Mouse (Mus musculus): ENCODE results near the gene Slc12a1.
"Not testable (repeated sequence)": the region's sequence is repeated elsewhere in the genome, so short reads cannot be mapped to it uniquely, and the experiment has no call there.

The Slc12a1 gene

DNA sequence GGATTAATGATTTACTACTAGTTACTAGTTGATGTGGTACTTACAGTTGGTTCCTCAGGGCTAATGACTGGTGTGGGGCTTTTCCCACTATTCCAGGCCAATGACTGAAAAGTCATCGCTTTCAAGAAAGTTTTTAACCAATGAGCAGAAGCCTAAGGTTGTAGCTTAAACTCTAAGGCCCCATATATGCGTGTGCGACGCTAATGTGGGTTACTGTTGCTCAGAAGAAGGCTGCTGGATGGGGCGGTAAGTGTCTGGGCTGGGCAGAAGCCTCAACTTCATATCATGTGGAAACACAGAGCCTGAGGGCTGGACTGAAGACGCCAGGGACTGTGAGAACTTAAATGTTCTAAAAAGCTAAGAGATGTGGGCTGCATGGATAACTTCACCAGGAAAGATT lies at the start of gene Slc12a1:
Slc12a1 (plus strand) TSS at position 118 of the 400 bp plus-strand sequence.
- DNase-seq, result no peak

DNA sequence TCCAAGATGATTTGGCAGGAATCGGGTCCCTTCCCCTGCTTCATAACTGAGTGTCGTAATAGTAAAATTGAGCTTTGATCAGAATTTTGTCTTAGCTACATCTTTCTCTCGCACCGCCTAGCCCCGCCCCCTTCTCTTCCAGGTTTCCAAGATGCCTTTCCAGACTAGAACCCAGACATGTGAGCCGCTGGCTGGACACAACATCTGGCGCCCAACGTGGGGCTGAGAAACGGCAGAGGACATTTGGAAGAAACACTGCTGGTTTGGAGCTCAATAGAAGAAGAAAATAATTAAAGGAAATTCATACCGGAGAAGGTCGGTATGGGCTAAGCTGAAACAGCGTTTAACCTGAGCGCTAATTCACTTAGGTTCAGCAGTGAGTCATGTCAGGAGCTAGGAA lies 47.8 kb upstream of the Slc12a1 start:
- peak in 1 of 2 experiments; percentile 7 for DNase-seq

DNA sequence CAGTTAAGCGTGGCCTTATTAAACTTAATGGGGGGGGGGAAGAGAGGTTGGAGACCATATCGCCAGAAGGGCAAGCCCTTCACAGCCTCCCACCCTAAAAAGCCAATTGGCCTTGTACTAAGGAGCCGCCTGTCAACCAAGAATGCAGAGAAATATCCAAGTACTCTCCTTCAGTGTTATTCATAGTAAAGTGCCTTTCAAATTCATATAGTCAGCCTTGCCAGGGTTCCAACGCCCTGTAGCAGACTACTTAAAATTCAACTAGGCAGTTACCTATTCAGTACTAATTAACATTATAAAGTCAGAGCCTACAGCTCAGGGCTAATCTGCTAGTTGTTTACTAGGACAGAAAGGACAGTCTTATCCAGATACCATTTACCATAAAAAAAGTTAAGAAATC lies 45.8 kb upstream of the Slc12a1 start:
- not testable (repeated sequence) for DNase-seq

DNA sequence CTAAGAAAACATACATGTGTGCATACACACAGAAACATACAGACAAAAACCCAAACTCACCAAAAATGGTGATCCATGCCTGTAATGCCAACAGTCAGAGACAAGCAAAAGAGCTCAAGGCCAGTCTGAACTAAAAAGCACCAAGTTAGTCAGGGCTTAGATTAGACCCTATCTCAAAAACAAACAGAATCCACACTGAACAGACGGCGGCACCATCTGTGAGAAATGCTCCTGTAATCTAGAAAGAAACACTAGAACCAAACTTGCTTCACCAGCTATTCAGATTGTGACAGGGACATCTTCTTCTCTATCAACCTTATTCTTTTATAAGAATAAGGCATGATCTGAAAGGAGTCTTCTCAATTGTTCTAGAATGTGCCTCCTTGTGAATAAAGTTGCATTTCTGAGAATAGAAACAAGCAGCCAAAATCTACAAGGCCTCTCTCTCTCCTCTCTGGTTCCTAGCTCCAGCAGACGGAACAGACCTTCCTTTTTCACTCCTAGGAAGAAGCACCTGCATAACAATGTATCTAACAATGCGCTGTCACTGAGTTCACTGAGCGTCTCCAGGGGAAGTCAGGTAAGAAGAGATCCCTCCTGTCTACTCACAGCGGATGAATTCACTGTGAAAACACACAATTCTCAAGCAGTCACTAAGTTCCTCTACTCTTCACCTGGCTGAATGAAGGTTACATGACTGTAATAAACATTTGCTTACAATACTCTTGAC lies 32.8 kb upstream of the Slc12a1 start:
- no peak for DNase-seq

DNA sequence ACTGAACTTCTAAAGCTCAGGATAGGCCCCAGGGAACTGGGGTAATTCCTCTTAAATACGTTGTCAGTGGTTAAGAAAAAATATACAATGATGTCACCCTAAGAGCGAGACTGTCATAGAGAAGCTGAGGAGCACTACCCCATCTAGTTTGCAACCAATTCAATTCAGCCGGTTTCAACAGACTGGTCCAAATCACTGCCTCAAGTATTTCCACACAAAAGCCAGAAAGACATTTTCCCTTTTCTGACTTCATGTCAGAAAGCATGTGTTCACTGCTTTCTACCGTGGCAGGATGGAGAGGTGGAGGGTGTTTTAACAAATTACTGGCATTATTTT lies 30.0 kb upstream of the Slc12a1 start:
- no peak for DNase-seq

DNA sequence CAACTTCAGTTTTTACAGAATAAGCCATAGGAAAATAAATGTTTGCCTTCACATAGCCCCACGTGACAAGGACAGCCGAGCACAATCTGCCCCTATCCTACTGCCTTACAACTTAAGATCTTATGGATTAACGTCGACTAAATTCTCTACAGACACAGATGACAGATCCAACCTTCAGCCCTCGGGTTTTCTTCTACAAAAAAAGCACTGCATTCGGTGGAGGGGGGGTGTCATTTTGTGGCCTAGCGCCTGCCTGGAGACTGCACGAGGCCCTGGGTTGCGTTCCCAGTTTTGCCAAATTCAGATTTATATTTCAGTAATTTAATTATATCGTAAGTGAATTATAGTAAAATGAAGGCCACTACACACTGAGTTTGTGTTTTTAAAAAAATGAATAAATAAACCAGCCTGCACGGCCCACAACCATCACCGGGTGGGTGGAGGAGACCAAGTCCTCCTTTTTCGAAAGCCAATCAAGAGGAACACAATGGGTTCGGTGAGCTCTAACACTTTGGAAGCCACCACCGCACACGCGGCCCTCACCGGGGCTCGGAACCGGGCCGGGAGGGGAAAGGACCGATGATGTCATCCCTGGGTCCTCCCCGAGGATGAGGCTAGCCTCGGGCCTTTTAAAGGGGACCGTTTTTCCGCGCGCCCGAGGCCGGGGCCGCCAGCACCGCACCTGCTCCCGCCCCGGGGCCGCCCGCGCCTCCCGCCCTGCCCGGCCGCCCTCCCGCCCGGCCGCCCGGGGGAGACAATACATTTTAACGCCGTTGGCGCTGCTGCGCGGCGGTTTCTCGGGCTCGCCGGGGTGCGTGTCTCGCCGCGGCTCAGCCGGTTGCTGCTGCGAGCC lies 29.5 kb upstream of the Slc12a1 start:
- DNase-seq, result peak; percentile 53 to 69

DNA sequence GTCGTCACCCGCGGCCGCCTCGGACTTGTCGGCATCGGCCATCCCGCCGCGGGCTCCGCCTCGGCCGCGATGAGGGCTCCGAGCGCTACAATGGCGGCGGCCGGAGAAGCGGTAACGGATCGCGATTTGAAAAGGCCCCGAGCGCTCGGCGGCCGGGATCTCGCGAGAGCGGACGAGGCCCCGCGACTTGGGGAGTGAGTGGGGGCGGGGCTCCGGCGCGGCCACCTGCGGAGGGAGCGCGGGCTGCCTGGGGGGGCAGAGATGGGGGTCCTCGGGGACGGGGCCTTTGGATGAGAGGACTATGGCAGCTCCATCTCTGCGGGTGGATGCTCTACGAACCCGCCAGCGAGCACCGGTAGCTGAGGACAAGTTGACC lies 28.8 kb upstream of the Slc12a1 start, which contains the start of gene Myef2:
Myef2 (minus strand) TSS at position 185 of the 376 bp plus-strand sequence.
- DNase-seq, result peak; percentile 91 to 94

DNA sequence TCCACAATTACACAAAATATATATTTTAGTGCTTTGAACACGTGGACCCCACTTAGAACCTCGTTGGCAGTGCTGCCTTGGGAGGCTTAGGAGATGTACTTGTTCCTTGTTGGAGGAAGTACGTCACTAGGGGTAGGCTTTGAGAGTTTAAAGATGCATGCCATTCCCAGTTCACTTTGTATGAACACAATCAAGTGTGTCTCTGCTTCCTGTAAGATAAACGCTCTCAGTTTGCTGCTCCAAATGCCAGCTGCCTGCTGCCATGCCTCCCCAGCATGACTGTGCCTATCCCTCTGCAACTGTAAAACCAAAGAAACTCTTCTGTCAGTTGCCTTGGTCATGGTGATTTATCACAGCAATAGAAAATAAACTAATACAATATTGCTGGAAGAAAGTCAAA lies 26.5 kb upstream of the Slc12a1 start:
- DNase-seq, result no peak

DNA sequence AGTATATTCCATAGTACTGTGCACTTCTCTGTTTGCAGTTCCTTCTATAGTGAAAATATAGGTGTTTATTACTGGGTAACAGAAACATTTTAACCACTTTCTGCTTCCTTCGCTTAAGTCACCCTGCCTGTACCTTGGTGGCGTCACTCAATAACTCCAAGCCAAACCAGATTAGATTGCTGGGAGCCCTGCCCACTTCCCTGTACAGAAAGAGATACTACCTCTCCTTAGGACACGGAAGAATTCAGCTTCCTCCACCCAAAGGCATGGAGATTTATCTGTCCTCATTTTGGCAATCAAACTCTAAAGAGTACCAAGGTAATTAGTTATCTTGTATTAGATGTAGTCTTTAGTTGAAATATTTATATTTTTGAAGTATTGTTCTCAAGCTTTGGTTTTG lies 25.5 kb upstream of the Slc12a1 start:
- DNase-seq, result no peak

DNA sequence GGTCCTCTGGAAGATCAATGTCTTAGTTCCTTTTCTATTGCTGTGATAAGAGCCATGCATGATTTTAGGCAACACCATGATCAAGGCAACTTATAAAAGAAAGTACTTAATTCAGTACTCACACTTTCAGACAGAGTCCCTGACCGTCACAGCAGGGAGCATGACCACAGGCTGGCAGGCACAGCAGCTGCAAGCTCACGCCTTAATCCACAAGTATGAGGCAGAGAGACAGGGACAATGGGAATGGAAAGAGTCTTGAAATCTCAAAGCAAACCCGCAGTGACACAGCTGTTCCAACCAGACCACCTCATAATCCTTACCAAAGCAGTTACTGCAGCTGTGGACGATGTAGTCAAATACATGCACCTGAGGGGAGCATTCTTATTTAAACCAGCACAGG lies 18.2 kb upstream of the Slc12a1 start:
- no peak for DNase-seq

DNA sequence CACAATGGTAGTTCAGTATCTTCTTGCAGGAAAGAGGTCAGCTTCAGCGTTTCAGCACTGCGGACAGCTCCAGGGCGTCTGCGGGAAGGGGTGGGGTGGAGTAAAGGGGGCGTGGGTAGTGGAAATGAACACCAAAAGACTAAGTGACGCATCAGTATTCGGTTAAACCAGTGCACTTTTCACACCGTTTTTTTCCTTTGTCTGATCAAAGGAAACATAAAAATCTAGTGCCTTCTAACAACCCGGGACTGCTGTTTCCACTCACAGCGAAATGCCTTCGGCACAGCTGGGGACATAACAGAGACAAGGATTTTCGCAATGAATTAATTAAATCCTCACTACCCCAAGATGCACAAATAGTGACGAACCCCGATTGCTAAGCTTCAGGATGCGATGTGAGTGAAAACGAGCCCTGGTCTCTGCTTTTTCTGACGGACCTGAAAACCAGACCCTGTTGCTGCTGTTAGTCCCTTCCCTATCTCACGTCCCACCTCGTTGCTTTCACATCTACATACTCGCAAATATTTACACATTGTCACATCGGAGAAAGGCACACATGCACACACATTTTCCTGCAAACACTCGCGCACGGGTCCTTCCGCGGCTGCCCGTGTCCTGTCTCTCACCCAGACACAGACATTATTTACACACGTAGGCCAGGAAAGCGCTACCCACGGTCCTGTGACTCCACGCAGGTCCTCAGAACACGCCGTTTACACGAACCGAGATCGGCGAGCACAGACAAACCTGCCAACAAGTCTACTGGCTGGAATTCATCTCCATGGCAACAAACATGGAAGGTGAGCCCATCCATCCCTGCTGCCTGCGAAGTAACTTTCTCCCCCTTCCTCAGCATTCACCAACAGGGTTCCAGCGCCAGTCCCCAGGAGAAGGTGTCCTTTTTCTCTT lies 16.1 kb upstream of the Slc12a1 start, which contains the start of gene Ctxn2:
Ctxn2 (plus strand) TSS at position 790 of the 909 bp plus-strand sequence.
- DNase-seq, result peak; percentile 94 to 96

DNA sequence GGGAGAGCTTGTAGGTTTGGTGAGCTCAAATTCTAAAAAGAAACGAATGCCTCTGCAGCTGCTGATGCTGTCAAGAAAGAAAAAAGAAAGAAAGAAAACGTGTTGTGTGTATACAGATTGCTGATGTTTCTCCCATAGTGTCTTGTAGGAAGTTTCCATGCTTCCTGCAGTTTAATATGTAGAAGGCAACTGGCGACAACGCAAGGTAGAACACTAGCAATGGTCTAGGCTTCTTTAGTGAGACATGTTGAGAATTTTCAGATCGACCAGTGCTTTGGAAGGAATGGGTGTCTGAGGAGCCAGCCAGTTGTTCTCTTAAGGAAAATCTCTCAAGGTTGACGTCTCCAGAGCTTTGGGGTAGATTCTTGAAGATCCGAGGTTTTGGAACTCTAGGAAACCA lies 15.5 kb upstream of the Slc12a1 start:
- no peak for DNase-seq

DNA sequence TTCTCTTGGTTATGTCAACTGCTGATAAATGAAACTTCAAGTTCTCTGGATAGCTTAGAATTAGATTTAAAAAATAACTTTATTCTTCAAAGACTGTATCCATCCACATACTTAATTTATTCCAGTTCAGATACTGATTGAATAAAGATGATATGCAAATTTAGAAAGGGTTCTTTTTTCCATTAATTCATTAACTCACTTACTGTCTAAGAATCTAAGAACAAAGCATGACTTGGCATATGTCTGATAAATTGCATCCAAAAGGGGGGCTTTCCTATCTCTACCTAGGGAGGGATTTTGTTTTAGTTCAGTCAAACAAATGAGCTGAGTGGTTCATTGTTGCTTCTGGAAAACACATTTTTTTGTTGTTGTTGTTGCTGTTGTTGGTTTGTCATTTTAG lies 10.0 kb upstream of the Slc12a1 start:
- no peak for DNase-seq

DNA sequence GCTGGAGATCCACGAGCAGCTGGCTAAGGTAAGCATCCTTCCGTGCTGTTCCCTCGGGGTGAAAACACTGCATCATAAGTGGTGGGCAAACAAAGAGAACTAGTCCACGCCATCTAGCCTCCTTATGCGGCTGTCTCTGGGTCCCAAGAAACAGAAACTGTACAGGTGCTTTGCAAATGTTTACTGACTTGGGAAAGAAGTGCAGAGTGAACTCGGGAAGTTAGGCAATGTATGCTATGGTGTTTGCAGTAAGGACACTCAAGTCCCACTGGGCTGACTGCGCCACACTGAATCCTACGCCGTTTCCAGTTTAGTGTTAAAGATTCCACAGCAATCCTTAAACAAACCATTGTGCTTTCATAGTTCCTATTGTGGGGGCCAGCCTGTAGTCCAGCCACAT lies 2.0 kb downstream of the Slc12a1 start:
- no peak for DNase-seq

DNA sequence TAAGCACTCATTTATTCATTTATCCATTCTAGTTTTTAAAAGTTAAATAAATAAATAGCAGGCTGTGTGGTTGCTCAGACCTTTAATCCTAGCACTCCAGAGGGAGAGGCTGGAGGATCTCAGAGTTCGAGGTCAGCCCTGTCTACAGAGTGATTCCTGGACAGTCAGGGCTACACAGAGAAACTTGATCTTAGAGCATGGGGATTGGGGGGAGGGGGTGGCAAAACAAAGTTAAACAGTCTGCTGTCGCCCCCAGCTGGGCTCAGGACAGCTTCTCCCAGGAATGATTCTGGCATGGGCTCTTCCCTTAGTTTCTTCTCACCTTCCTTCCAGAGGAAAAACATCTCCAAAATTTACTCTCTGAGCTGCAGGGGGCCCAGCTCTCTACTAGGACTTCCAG lies 3.2 kb downstream of the Slc12a1 start:
- peak; percentile 11 to 31 for DNase-seq

DNA sequence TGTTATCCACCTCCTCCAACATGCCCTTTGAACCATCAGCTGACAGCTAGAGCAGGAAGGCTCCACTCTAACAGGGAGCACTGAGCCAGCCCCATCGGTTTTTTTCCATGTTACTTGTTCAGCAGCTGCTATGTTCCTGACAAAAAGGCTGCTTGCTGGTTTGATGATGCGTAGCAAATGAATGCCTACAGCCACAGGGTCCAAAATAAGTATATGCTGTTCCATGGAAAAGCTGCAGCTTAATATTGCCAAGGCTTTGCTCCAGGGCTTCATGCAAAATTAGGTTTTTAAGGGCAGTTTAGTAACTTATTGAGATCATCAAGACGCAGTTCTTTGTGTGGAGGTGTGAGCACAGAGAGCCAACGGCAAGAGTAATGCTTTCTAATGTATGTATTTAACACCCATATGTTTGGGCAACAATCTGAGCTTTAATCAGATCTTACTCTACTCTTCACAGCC lies 9.7 kb downstream of the Slc12a1 start:
- peak in 1 of 2 experiments; percentile 16 for DNase-seq

DNA sequence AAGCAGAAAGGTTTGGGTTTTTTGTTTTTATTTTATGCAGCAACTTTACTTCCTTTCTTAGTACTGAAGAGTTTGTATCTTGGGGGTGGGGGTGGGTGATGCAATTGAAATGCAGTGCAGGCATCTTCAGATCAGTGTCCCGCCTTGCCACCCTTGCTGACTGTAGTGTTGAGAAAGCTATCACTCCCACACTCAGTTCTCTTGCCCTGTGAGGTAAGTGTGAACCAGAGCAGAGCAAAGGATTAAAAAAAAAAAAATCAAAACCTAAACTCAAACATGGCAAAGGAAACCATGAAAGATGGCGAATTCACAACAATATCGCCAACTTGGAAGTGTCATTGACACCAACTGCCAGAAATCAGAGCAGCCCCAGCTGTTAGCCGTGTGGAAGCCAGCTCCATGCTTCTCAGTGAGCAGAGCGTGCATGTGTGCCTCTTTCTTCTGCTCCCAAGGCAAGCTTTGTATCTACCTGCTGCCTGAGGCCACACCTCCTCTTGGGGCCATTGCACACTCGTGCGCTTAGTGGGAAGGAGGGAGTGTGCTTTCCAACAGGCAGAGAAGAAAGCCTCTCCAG lies 26.0 kb downstream of the Slc12a1 start:
- no peak for DNase-seq

DNA sequence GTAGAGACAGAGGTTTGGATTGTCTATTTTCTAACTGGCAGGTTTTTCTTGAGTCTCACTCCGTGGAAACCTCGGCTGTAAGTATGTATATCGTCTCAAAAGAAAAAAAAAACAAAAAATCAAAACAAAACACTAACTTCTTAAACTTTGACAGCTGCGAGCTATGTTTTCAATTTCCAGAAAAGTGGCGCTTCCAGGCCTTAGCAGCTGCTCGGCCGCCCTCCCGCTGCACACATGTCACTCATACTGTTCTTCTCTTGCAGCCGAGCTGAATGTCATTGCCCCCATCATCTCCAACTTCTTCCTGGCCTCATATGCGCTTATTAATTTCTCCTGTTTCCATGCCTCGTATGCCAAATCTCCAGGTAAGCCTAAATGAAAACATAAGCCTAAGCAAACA lies 35.6 kb downstream of the Slc12a1 start:
- DNase-seq, result no peak

DNA sequence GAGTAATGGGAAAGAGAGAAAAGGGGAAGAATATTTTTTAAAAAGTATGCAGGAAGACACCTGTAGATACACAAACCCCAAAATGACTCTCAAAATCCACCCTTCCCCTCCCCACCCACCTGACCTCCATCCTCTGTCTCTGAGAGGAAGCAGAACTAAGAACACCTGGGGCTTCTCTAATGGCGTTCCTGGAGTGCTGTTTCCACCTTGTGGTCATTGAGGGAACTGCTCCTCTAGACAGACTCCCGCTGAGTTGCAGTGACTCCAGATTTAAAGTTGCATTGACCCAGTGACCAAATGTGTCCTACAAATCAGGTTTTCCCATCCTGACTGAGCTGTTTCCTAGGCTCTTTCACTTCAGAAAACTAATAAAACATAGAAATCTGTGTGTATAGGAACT lies 36.9 kb downstream of the Slc12a1 start:
- peak; percentile 67 to 72 for DNase-seq

DNA sequence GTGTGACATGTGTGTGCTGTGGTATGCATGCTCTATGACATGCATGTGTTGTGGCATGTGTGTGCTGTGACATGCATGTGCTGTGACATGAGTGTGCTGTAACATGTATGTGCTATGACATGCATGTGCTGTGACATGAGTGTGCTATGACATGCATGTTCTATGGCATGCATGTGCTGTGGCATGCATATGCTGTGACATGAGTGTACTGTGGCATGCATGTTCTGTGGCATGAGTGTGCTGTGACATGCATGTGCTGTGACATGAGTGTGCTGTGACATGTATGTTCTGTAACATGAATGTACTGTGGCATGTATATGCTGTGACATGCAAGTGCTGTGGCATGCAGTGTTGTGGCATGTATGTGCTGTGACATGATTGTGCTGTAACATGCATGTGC lies 40.6 kb downstream of the Slc12a1 start:
- no peak for DNase-seq

DNA sequence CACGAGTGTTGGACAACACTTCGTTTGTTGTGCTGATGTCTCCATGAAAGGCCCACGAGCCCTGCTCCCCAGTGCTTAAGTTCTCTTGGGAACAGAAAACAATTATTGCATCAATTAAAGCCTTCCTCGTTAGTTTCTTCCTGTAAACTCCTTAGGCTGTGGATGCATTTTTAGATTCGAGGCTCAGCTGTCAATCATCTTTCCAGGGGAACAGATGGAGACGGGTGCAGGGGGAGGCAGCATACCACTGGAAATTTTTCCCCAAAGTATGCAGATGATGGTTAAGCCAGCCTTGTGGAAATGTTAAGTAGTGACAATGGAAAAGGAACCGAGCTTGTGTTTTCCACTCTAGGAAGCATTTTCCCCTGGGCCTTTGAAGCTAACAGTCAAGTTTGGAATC lies 44.5 kb downstream of the Slc12a1 start:
- DNase-seq, result no peak

DNA sequence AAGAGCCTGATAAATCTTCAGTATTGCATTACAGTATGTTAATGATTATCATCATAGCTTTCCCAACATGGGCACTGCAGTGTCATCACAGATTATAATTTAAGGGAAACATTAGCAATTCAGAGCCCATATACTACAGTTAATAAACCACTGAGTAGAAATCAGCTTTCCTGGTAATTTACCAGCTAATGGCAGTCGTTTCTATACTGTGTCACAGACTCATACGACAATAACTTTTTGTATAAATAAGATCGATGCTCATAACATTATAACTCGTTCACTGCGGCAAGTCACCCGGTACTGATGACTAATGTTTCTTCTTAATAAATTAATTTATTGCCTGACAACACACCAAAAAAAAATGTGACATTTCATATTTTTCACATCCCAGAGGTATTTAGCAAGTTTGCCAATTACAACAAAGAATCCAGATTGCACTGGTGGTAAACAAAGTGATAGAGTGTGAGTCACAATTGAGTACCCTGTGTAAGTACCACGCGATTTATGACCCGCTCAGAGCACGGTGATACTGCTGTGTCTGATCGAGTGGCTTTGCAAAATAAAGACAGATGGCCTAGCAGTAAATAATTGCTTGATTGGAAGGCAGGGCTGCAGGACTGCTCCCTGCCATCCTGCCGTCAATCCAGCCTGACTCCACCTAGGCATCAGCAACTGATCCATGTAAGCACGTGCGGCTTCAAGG lies 56.7 kb downstream of the Slc12a1 start:
- DNase-seq, result no peak

All from kidney, postnatal 4 days (tissue).